Comparison of ENCODE assay signal across 9 mouse cellular contexts in genomic region chr19:53762749-53763438, GRCm38 (mm10).
A peak's percentile ranks its signal among the peaks of the same experiment; 100 is the strongest.
DNase-seq lines count a peak whose midpoint lies in the region; ATAC-seq and TF ChIP-seq lines count a peak whose summit lies in the region.
"Had no signal": no experiment of that assay in that cellular context is flagged by ENCODE, and none has a peak within 500 bp of the region (broad histone marks: within the 10 kb centered on the region; RNA-seq: fewer than 3 reads in every experiment).

No protein-coding gene starts in this region.

- TF ChIP-seq CTCF in forebrain, postnatal 0 days (IDR thresholded peaks at IDR 0.05; ENCODE audit: low read depth): peak; percentile 77
- TF ChIP-seq CTCF in lung, embryonic 14.5 days (IDR thresholded peaks at IDR 0.05; ENCODE audit: low read depth): peak; percentile 71

- no peaks in the 10 kb centered on the region for H3K27me3 ChIP-seq in forebrain, postnatal 0 days (ENCODE audit: insufficient read depth, low read length)
- peaks cover 5% of the 10 kb centered on the region; the same call in 1 of the 2 replicates for H3K27me3 ChIP-seq in forebrain, embryonic 12.5 days
- H3K27me3 ChIP-seq in lung, embryonic 14.5 days (ENCODE audit: insufficient read depth, low read length): no peaks in the 10 kb centered on the region
- H3K27me3 ChIP-seq: limb, embryonic 12.5 days had no signal

- H3K9ac ChIP-seq in forebrain, postnatal 0 days: no peak overlapping the region
- no peak overlapping the region for H3K9ac ChIP-seq in forebrain, embryonic 12.5 days
- no peak overlapping the region for H3K9ac ChIP-seq in lung, embryonic 14.5 days
- H3K9ac ChIP-seq: limb, embryonic 12.5 days had no signal

- DNase-seq in forebrain, postnatal 0 days: peak; percentile 54
- DNase-seq in lung, embryonic 14.5 days: peak; percentile 77
- DNase-seq in lung, adult 18-20 months: no peak
- peak; percentile 78 for DNase-seq in brain, adult 2 months (ENCODE audit: low read depth, low spot score)
- DNase-seq in urinary bladder, adult 2 months (ENCODE audit: low spot score): no peak

- H3K27ac ChIP-seq in forebrain, postnatal 0 days (ENCODE audit: low read depth, low read length): no peak overlapping the region
- H3K27ac ChIP-seq in forebrain, embryonic 12.5 days: no peak overlapping the region
- no peak overlapping the region for H3K27ac ChIP-seq in lung, embryonic 14.5 days (ENCODE audit: low read depth)
- H3K27ac ChIP-seq: limb, embryonic 12.5 days had no signal

- ATAC-seq in forebrain, postnatal 0 days: peak; percentile 79
- no peak for ATAC-seq in forebrain, embryonic 12.5 days (ENCODE audit: low FRiP score)
- no peak for ATAC-seq in lung, embryonic 14.5 days (ENCODE audit: insufficient read depth)
- ATAC-seq in megakaryocyte-erythroid progenitor cell, adult 5-6 weeks (replicated peaks; ENCODE audit: low FRiP score, low TSS enrichment, poor library complexity, severe bottlenecking): peak; percentile 90
- no peak for ATAC-seq in cerebellum, adult (ENCODE audit: insufficient number of reproducible peaks, low FRiP score, low TSS enrichment)

- 67% methylated on average over 8 of the region's 8 CpGs for WGBS in forebrain, postnatal 0 days
- WGBS in forebrain, embryonic 12.5 days: 80% methylated on average over 8 of the region's 8 CpGs
- 60% methylated on average over 8 of the region's 8 CpGs for WGBS in lung, embryonic 14.5 days

- H3K9me3 ChIP-seq in forebrain, postnatal 0 days (ENCODE audit: low read length): no peaks in the 10 kb centered on the region
- no peaks in the 10 kb centered on the region for H3K9me3 ChIP-seq in forebrain, embryonic 12.5 days
- H3K9me3 ChIP-seq in lung, embryonic 14.5 days (ENCODE audit: low read depth, low read length): no peaks in the 10 kb centered on the region

- H3K4me1 ChIP-seq in forebrain, postnatal 0 days (ENCODE audit: insufficient read depth): no peaks in the 10 kb centered on the region
- no peaks in the 10 kb centered on the region for H3K4me1 ChIP-seq in forebrain, embryonic 12.5 days
- H3K4me1 ChIP-seq in lung, embryonic 14.5 days (ENCODE audit: insufficient read depth): no peaks in the 10 kb centered on the region
- H3K4me1 ChIP-seq: limb, embryonic 12.5 days had no signal

- no peaks in the 10 kb centered on the region for H3K36me3 ChIP-seq in forebrain, postnatal 0 days (ENCODE audit: insufficient read depth)
- H3K36me3 ChIP-seq in forebrain, embryonic 12.5 days (replicated peaks): no peaks in the 10 kb centered on the region
- no peaks in the 10 kb centered on the region for H3K36me3 ChIP-seq in lung, embryonic 14.5 days (ENCODE audit: insufficient read depth)
- H3K36me3 ChIP-seq: limb, embryonic 12.5 days had no signal

- no peak overlapping the region for H3K4me3 ChIP-seq in forebrain, postnatal 0 days (ENCODE audit: low read depth, low read length)
- H3K4me3 ChIP-seq in forebrain, embryonic 12.5 days (replicated peaks): no peak overlapping the region
- H3K4me3 ChIP-seq in lung, embryonic 14.5 days (ENCODE audit: low read depth, low read length): no peak overlapping the region
- H3K4me3 ChIP-seq: limb, embryonic 12.5 days had no signal

- H3K4me2 ChIP-seq in forebrain, postnatal 0 days (ENCODE audit: low read depth): no peak overlapping the region
- H3K4me2 ChIP-seq in forebrain, embryonic 12.5 days: no peak overlapping the region
- H3K4me2 ChIP-seq in lung, embryonic 14.5 days: no peak overlapping the region
- H3K4me2 ChIP-seq: limb, embryonic 12.5 days had no signal

Comparison
In these comparisons a context has a peak if more than half of its experiments do, and no peak if none do; other contexts are left out.
1. ATAC-seq: peak in forebrain, postnatal 0 days (single experiment) and megakaryocyte-erythroid progenitor cell, adult 5-6 weeks (single experiment); none in forebrain, embryonic 12.5 days (single experiment), lung, embryonic 14.5 days (single experiment) and cerebellum, adult (single experiment).
2. DNase-seq: peak in forebrain, postnatal 0 days (single experiment), lung, embryonic 14.5 days (single experiment) and brain, adult 2 months (single experiment); none in lung, adult 18-20 months (0 of 2) and urinary bladder, adult 2 months (single experiment).